Mouse (Mus musculus) cerebellum, postnatal 14 days (tissue): ENCODE measurements around the gene Rtn4r.

Experiments used
- DNase-seq, 2 experiments: peaks; one replicate each; pipeline ENCODE4 v3.0.0; 2021; ENCODE audit warnings: mixed read lengths in 2 of 2

Rtn4r gene

GRCm38 (mm10) chr16:18159255-18159654, 31.8 kb downstream of the Rtn4r start:
- no peak for DNase-seq

GRCm38 (mm10) chr16:18159778-18160177, 32.3 kb downstream of the Rtn4r start:
- peak in 1 of 2 experiments; percentile 39 for DNase-seq

GRCm38 (mm10) chr16:18160514-18160913, 33.1 kb downstream of the Rtn4r start:
- DNase-seq, result no peak

GRCm38 (mm10) chr16:18161190-18161589, 33.7 kb downstream of the Rtn4r start:
- DNase-seq, result no peak

GRCm38 (mm10) chr16:18164642-18165238, 37.3 kb downstream of the Rtn4r start:
- peak in 1 of 2 experiments; percentile 53 for DNase-seq

- peak; percentile 63 to 68 for DNase-seq
Observed at GRCm38 (mm10) chr16:18166613-18167190, 39.3 kb downstream of the Rtn4r start.

GRCm38 (mm10) chr16:18169156-18169555, 41.7 kb downstream of the Rtn4r start:
- DNase-seq, result no peak

- no peak for DNase-seq
Observed at GRCm38 (mm10) chr16:18169776-18170175, 42.3 kb downstream of the Rtn4r start.

- DNase-seq, result peak; percentile 93 to 98
Observed at GRCm38 (mm10) chr16:18172266-18172855, 44.9 kb downstream of the Rtn4r start.

- no peak for DNase-seq
Observed at GRCm38 (mm10) chr16:18173231-18173630, 45.8 kb downstream of the Rtn4r start.

GRCm38 (mm10) chr16:18173788-18174187, 46.3 kb downstream of the Rtn4r start:
- no peak for DNase-seq

GRCm38 (mm10) chr16:18175817-18176541, 48.5 kb downstream of the Rtn4r start:
- DNase-seq, result peak; percentile 35 to 41

GRCm38 (mm10) chr16:18176758-18177157, 49.3 kb downstream of the Rtn4r start:
- DNase-seq, result peak; percentile 52 to 76

GRCm38 (mm10) chr16:18179591-18179990, 52.1 kb downstream of the Rtn4r start:
- DNase-seq, result no peak

- DNase-seq, result no peak
Observed at GRCm38 (mm10) chr16:18181398-18181797, 54.0 kb downstream of the Rtn4r start.

- no peak for DNase-seq
Observed at GRCm38 (mm10) chr16:18182766-18183165, 55.3 kb downstream of the Rtn4r start.

GRCm38 (mm10) chr16:18185715-18186449, 58.4 kb downstream of the Rtn4r start:
- DNase-seq, result no peak

GRCm38 (mm10) chr16:18186798-18187197, 59.4 kb downstream of the Rtn4r start:
- DNase-seq, result no peak

GRCm38 (mm10) chr16:18187221-18187620, 59.8 kb downstream of the Rtn4r start:
- no peak for DNase-seq

- no peak for DNase-seq
Observed at GRCm38 (mm10) chr16:18191006-18191405, 63.6 kb downstream of the Rtn4r start.

GRCm38 (mm10) chr16:18194208-18194985, 67.0 kb downstream of the Rtn4r start:
- no peak for DNase-seq

GRCm38 (mm10) chr16:18195068-18195467, 67.6 kb downstream of the Rtn4r start:
- DNase-seq, result no peak
